Mouse (Mus musculus) ovary, postnatal 14 days (tissue): ENCODE results near the gene Tent5c.

Source experiments
- DNase-seq: peaks from one replicate; pipeline ENCODE4 v3.0.0; 2022; ENCODE audit warnings: low spot score

Tent5c gene

DNA sequence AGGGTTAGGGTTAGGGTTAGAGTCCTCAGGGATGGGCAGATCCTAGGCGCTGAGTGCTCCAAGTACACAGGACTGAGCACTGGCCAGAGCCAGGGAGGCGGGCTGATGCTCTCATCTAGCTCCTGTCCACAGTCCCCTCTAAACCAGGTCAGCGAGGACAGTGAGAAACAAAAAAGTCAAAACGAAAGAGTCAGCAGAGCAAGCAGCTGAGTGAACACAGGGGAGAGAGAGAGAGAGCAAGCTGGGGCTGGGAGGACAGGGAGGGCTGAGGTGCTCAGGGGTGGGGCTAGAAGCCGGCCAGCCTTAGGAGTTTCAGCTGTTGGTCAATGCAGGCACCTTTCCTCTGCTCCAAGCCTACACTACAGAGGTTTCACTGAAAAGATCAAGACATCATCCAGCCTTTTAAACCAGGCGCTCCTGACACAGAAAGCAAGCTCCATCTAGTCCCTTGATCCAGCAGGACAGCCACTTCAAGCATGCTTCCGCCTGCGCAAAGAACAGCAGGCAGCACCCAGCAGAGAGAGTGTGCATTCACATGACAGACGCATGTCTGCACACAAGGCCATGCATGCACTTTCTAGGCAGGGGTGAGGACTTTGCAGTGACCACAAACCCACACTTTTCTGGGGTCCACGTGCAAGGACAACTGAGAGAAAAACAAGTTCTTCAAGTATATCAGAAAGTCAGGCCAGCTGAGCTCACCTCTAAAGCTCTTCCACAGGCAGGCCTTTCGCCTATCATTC lies 3.6 kb downstream of the Tent5c start:
- no peak for DNase-seq

- no peak for DNase-seq
These were observed 6.0 kb downstream of the Tent5c start for GRCm38 (mm10) chr3:100482971-100483610.

DNA sequence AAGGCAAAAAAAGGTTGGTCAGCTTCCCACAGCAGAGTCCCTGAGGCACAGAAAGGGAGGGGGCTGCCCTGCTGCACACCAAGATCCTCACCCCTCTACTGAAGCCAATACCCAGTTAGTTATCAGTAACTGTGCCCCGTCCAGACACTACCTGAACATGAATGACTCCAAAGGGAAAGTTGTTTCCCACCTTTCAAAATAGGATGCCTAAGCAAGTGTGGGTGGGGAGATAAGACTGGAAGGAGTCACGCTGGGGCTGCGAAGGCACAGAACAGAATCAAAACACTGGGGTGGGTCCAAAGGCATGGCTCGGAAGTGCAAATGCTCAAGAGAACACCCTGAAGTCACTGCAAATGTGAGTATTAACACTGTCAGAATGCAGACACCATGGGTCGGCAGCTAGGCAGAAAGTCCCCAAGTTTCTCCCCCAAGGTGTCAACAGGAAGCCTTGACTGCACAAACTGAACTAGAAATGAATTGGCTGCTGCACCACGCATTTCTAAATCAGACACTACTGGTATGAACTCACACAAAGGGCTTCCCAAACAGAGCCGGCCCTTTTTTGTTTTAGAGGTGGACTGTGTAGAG lies 6.7 kb downstream of the Tent5c start:
- no peak for DNase-seq

- DNase-seq = no peak
These were observed 8.7 kb downstream of the Tent5c start for GRCm38 (mm10) chr3:100480251-100481005.

DNA sequence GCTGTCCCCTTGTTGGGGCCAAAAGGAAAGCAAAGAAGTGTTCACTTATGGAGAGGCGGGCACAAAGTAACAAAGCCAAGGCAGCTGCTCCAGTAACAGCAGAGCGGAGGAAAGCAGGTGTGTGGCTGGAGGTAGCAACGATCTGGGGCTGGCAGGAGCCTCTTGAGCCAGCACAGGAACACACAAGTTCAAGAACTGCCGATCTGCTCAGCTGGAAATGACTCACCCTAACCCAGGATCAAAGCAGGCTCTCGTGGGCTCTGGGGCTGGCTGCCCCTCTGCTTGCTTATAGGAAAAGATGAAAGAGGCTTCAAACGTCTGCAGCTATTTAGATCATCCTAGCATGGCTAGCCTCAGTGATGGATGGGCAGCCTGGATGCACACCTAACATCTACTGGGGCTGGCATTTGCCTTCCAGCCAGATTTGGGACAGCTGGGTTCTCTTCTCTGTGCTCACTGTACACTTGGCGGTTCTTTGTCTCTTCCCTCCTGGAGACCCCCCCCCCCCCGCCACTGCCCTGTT lies 14.1 kb downstream of the Tent5c start:
- no peak for DNase-seq

DNA sequence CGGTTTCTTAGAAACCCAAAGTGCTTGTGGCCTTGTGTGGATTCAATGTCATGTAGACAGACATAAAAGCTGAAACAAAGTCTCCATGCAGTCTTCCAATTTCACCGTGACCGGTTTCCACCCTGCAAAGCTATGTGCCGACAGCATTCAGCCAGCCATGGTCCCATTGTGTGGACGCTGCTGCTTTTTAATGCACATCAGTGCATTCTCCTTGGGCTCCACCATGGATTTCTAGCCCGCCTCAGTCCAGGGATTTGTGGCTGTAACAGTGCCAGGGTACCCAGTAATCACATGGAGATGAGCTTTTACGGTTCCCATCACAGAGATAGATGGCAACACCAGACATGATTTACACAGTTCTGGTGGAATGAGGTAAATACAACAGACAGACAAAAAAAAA lies 14.6 kb downstream of the Tent5c start:
- DNase-seq = no peak

- DNase-seq = no peak
These were observed 16.0 kb downstream of the Tent5c start for GRCm38 (mm10) chr3:100473146-100473545.

DNA sequence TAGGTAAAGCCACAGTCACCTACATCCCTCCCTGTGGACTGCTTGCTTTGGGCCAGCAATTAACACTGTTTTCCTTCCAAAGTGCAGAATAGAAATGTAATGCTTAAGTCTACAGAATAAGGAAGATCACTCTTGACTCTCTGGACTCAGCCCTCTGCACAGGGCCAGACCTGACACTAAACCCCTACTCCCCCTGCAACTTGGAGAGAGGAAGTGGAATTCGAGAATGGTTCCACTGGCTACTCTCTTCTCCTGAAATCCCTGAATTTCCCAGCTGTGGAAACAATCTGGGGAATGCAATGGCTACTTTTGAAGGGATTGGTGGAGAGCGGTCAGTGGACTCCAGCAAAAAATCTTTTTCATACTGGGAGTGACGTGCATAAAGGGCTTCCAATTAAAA lies 18.2 kb downstream of the Tent5c start:
- DNase-seq = no peak

GRCm38 (mm10) chr3:100470101-100470500 lies 19.0 kb downstream of the Tent5c start:
- DNase-seq = no peak

GRCm38 (mm10) chr3:100466551-100466950 lies 22.6 kb downstream of the Tent5c start:
- DNase-seq = no peak

DNA sequence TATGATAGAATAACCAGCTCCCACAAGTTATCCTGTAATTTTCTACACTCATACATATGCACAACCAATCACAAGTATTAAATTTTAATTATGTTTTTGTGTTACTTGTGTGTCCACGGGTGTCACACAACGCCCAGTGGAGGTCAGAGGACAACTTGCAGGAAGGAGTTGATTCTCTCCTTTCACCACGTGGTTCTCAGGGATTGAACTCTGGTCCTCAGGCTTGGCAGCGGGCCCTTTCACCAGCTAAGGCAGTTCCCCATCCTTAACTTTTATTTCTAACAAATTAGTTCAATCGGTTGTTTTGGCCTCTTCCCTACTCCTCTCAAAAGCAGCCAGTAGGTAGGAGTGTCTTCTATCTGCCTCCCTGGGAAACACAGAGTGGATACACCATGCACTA lies 24.5 kb downstream of the Tent5c start:
- no peak for DNase-seq

GRCm38 (mm10) chr3:100463959-100464265 lies 25.2 kb downstream of the Tent5c start:
- no peak for DNase-seq

- DNase-seq = no peak
These were observed 25.8 kb downstream of the Tent5c start for GRCm38 (mm10) chr3:100463160-100463958.

GRCm38 (mm10) chr3:100462235-100463083 lies 26.7 kb downstream of the Tent5c start:
- no peak for DNase-seq

DNA sequence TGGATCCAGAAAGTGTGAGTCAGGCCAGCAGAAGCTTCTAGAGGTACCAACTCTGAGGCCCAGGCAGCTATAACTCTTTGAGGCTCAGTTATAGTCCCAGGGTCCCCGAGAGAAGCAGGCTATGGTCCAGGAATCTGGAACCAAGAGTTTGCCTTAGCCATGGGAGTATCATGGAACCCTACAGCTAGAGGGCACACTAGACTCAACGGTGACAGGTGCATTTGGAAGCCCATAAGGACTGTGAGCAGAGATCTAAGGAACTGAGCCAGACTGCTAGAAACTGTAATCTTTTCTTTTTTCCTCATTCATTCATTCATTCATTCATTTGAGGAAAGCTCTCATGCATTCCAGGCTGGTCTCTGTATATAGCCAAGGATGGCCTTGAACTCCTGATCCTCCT lies 28.6 kb downstream of the Tent5c start:
- DNase-seq = no peak

DNA sequence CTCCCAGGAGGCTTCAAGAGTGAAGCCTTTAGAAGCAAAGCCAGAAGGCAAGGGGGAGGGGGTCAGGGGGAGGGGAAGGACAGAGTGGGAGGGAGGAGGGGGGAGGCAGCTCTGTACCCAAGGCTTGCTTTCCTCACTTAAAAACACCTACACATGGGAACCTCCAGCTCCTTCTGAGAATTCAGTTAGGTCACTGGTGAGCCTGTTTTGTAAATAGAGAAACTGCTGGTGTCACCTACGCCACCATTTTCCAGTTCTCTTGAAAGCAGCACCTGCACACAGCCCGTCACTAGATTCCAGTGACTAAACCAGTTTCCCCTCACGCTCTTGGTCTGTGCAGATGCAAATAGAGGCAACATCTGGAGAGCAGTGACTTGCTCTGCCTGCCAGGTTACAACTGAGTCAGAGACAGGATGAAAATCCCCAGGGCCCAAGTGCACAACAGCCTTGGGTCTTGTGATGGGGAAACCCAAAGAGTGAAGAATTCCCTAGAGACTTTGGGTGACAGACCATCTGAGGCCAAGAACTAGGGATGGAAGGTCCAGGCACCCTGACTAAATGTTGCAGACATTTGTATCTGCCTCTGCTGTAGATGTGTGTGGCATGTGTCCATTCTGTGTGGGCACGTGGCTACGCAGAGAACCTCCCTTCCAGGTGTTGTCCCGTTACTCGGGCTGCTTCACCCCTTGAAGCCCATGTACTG lies 45.2 kb downstream of the Tent5c start:
- DNase-seq = no peak

GRCm38 (mm10) chr3:100442499-100442898 lies 46.6 kb downstream of the Tent5c start:
- DNase-seq = no peak

GRCm38 (mm10) chr3:100440754-100441153 lies 48.4 kb downstream of the Tent5c start:
- DNase-seq = no peak

DNA sequence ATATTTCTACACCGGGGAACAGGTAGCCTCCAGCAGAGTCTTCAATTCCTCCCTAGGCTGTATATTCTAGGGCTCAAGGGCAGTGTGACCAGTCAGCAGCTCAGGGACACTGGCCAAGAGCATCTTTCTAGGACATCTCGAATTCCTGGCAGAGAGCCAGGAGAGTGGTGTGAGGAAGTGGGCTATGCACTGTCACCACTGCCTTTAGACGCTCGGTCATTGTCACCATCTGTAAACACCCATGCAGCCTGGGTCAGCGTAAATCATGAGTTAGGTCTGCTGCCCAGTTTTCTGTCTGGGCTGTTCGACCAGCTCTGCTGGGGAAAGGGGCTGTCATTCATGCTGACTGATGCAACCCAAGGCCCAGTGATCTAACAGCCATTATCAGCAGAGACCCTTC lies 49.1 kb downstream of the Tent5c start:
- no peak for DNase-seq

DNA sequence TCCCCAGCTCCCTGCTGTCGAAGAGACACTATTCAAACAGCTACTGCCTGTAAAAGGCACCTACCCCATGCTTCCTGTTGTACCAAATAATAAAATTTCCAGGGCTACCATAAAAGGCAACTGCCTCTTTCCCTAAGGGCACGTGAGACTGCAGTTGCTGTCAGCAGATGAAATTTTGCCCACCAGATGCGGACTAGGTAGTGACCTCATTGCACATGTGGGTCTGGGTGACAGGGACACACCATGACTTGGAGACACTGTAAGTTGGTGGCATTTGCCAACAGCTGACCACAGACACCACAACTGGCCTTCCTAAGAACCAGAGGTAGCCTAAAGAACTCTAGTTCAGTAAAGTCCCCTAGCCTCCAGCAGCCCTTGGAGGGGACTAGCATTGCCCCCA lies 50.0 kb downstream of the Tent5c start:
- no peak for DNase-seq
